Mouse (Mus musculus) liver, embryonic 14.5 days (tissue): ENCODE measurements around the gene Aurka.

Experiments
- CTCF ChIP-seq: IDR thresholded peaks from 2 replicates; pipeline ENCODE4 v1.5.1; 2016; ENCODE audit warnings: antibody characterized with exemption, low read depth, control low read depth
- EP300 ChIP-seq: IDR thresholded peaks from 2 replicates; pipeline ENCODE4 v1.6.1; 2016; ENCODE audit warnings: antibody characterized with exemption, low read depth

- no peak for TF ChIP-seq CTCF
- TF ChIP-seq EP300, result no peak
These were observed 42.1 kb upstream of the Aurka start for GRCm38 (mm10) chr2:172412454-172412853.
